Mouse (Mus musculus): ENCODE data around the gene Zfp955b. TPM values are rescaled to one million over a fixed set of nuclear protein-coding genes. Genes with fewer than 3 reads are reported as not detected.
A peak's percentile ranks its signal among the peaks of the same experiment; 100 is the strongest.
"Not testable (repeated sequence)": the region's sequence is repeated elsewhere in the genome, so short reads cannot be mapped to it uniquely, and the experiment has no call there.

Zfp955b gene
- 9.7 TPM for polyA plus RNA-seq (2021)

- in situ Hi-C loops (cut with MboI; ENCODE audit: low pct_unique_long_range_greater_than_20kb), result not testable (repeated sequence)
Observed at GRCm38 (mm10) chr17:33289039-33289875, at the start of gene Zfp955b. Gene Zfp955b, plus strand, starts transcription at chr17:33289544.

GRCm38 (mm10) chr17:33254530-33255318 is 34.6 kb upstream of the Zfp955b start, which contains the start of gene Zfp955a:
Gene Zfp955a, minus strand, starts transcription at chr17:33255145.
- ATAC-seq, result peak; percentile 97
- DNase-seq (ENCODE audit: low read depth, low spot score); POLR2A ChIA-PET; CTCF ChIA-PET; H3K27me3 ChIP-seq; in situ Hi-C loops (cut with MboI; ENCODE audit: low pct_unique_long_range_greater_than_20kb): not testable (repeated sequence)

More at GRCm38 (mm10) chr17:33289039-33289875, at the start of gene Zfp955b:
- DNase-seq (ENCODE audit: low read depth, low spot score); POLR2A ChIA-PET; CTCF ChIA-PET; H3K27me3 ChIP-seq: not testable (repeated sequence)
- peak; percentile 99 for ATAC-seq

GRCm38 (mm10) chr17:33255319-33255657 is 34.1 kb upstream of the Zfp955b start:
- ATAC-seq, result peak; percentile 34
- in situ Hi-C loops (cut with MboI; ENCODE audit: low pct_unique_long_range_greater_than_20kb); POLR2A ChIA-PET; H3K27me3 ChIP-seq; DNase-seq (ENCODE audit: low read depth, low spot score); CTCF ChIA-PET: not testable (repeated sequence)

GRCm38 (mm10) chr17:33264376-33264775 is 25.0 kb upstream of the Zfp955b start, which contains the start of gene Olfr63:
Gene Olfr63, plus strand, starts transcription at chr17:33264676.
- no peak for ATAC-seq
- in situ Hi-C loops (cut with MboI; ENCODE audit: low pct_unique_long_range_greater_than_20kb), result no loop called here
- no peak for DNase-seq (ENCODE audit: low read depth, low spot score)
- peaks cover 46% of the 10 kb centered on the region for H3K27me3 ChIP-seq
- POLR2A ChIA-PET, result no interaction called here
- no peak for TF ChIP-seq CTCF (IDR thresholded peaks at IDR 0.05)
- CTCF ChIA-PET, result no interaction called here

GRCm38 (mm10) chr17:33268907-33269306 is 20.4 kb upstream of the Zfp955b start:
- ChIA-PET POLR2A (no interaction called here), CTCF (no interaction called here)
- ATAC-seq (no peak), DNase-seq (ENCODE audit: low read depth, low spot score) (no peak)
- no peak for TF ChIP-seq CTCF (IDR thresholded peaks at IDR 0.05)
- peaks cover 70% of the 10 kb centered on the region for H3K27me3 ChIP-seq
- in situ Hi-C loops (cut with MboI; ENCODE audit: low pct_unique_long_range_greater_than_20kb), result no loop called here

GRCm38 (mm10) chr17:33289876-33290149 is 469 bp downstream of the Zfp955b start:
- CTCF ChIA-PET; POLR2A ChIA-PET; in situ Hi-C loops (cut with MboI; ENCODE audit: low pct_unique_long_range_greater_than_20kb); DNase-seq (ENCODE audit: low read depth, low spot score); H3K27me3 ChIP-seq: not testable (repeated sequence)
- peak; percentile 42 for ATAC-seq

GRCm38 (mm10) chr17:33352981-33353380 is 63.6 kb downstream of the Zfp955b start:
- no peak for TF ChIP-seq CTCF (IDR thresholded peaks at IDR 0.05)
- in situ Hi-C loops (cut with MboI; ENCODE audit: low pct_unique_long_range_greater_than_20kb), result no loop called here

More at GRCm38 (mm10) chr17:33352981-33353380, 63.6 kb downstream of the Zfp955b start:
- POLR2A ChIA-PET, result no interaction called here
- DNase-seq (ENCODE audit: low read depth, low spot score), result no peak
- ATAC-seq, result no peak
- H3K27me3 ChIP-seq, result no peaks in the 10 kb centered on the region
- CTCF ChIA-PET, result no interaction called here

Other genes starting within 250 kb of the Zfp955b start
- gene 4921501E09Rik, start 221.5 kb upstream of the Zfp955b start, polyA plus RNA-seq (2021), result not detected
- gene Zfp563, start 200.2 kb upstream of the Zfp955b start, polyA plus RNA-seq (2021), result 8.0 TPM
- not detected for gene Morc2b, start 149.9 kb upstream of the Zfp955b start, polyA plus RNA-seq (2021)
- gene Olfr55, start 121.1 kb upstream of the Zfp955b start, polyA plus RNA-seq (2021), result not detected
- not detected for gene Olfr239, start 98.2 kb upstream of the Zfp955b start, polyA plus RNA-seq (2021)
- gene Olfr1564, start 67.9 kb upstream of the Zfp955b start, polyA plus RNA-seq (2021), result not detected
- gene Zfp955a, start 34.4 kb upstream of the Zfp955b start, polyA plus RNA-seq (2021), result 8.2 TPM
- gene Olfr63, start 24.9 kb upstream of the Zfp955b start, polyA plus RNA-seq (2021), result 0.01 TPM
- gene Zfp81, start 69.3 kb downstream of the Zfp955b start, polyA plus RNA-seq (2021), result 7.5 TPM
- gene Zfp101, start 105.1 kb downstream of the Zfp955b start, polyA plus RNA-seq (2021), result 5.9 TPM
- not detected for gene Actl9, start 143.4 kb downstream of the Zfp955b start, polyA plus RNA-seq (2021)
- gene Adamts10, start 234.7 kb downstream of the Zfp955b start, polyA plus RNA-seq (2021), result 15.4 TPM